Mouse (Mus musculus): ENCODE measurements at regions not wholly inside any gene's neighbourhood (a gene's known extent, or its start where the extent isn't known, plus 50 kb on each side); places are given as distances from the start of the nearest gene placed in this dataset.

DNA sequence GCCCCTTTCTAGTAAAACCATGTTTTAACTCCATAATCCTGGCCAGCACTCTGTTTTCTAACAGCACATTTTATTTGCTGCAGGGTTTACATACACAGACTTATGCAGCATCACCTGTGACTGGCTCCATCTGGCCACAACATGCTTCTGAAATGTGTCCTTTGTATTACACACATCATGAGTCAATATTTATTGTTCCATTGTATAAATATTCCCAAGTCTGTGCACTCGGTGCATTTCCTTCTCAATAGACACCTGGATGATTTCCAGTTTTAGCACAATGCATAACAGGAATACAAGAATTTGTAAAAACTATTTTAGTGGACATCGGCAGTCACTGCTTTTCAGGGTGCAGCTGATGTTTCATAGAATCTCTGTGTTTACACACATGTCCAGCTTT lies 294.6 kb upstream of the Rasgrp1 start:
- TF ChIP-seq POLR2A (IDR thresholded peaks at IDR 0.05; ENCODE audit: low read depth, low read length) (no peak), CTCF (IDR thresholded peaks at IDR 0.05; ENCODE audit: extremely low read depth, insufficient read depth, insufficient read length, insufficient replicate concordance) (no peak)
- Histone ChIP-seq H3K4me1 (ENCODE audit: control insufficient read depth, insufficient read depth, insufficient read length) (no peaks in the 10 kb centered on the region; the same call in 1 of the 2 replicates), H3K27me3 (ENCODE audit: control insufficient read depth, insufficient read depth, low read length) (no peaks in the 10 kb centered on the region), H3K36me3 (ENCODE audit: control insufficient read depth, insufficient read depth, low read length) (no peaks in the 10 kb centered on the region), H3K27ac (ENCODE audit: insufficient read depth, low read length) (no peak overlapping the region), H3K4me3 (ENCODE audit: extremely low read depth, insufficient read depth, insufficient read length) (no peak overlapping the region)
- no peak for DNase-seq (ENCODE audit: low read depth in 1 of 2, low spot score in 2 of 2)
- 76% methylated on average over 2 of the region's 2 CpGs for WGBS

DNA sequence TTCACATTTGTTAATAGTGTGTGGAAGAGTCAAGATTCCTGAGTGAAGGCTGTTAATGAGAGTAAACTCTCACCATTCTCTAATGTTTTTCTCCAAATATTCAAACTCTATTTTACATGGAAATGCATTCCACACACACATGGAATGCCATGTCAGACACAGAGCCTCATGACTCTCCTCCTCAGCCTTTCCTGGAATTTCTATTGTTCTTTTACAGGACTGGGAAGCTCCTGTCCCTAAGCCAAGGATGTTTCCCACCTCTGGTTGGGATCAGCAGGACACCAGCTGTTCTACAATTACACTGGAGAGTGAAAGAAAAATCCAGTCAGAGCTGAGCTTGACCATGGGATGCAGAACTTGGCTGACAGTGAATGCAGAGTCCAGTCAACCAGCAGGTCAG lies 309.3 kb upstream of the Rasgrp1 start:
- Histone ChIP-seq H3K36me3 (ENCODE audit: control insufficient read depth, insufficient read depth, low read length) (no peaks in the 10 kb centered on the region), H3K27me3 (ENCODE audit: control insufficient read depth, insufficient read depth, low read length) (no peaks in the 10 kb centered on the region), H3K4me3 (ENCODE audit: extremely low read depth, insufficient read depth, insufficient read length) (no peak overlapping the region), H3K27ac (ENCODE audit: insufficient read depth, low read length) (no peak overlapping the region), H3K4me1 (ENCODE audit: control insufficient read depth, insufficient read depth, insufficient read length) (no peaks in the 10 kb centered on the region)
- TF ChIP-seq POLR2A (IDR thresholded peaks at IDR 0.05; ENCODE audit: low read depth, low read length) (no peak), CTCF (IDR thresholded peaks at IDR 0.05; ENCODE audit: extremely low read depth, insufficient read depth, insufficient read length, insufficient replicate concordance) (no peak)
- DNase-seq (ENCODE audit: low read depth in 1 of 2, low spot score in 2 of 2): no peak

DNA sequence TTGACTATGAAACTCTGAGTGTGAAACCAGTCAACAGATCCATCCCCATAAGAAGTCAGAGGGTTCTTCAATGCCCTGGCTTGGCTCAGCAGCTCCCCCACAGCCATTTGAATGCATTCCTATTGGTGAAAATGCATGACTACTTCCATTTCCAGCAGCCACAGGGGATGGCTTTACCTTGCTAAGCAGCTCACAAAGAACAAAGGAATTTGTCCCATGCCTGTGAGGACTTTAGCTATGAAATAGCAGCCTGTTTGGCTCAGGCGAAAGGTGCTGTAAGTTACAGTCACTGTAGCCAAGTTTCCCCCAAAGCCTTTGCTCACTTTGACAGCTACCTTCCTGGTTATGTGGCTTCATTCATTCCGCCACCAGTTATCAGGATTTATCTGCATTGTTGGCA lies 309.8 kb upstream of the Rasgrp1 start:
- 83% methylated on average over 2 of the region's 2 CpGs for WGBS
- TF ChIP-seq CTCF (IDR thresholded peaks at IDR 0.05; ENCODE audit: extremely low read depth, insufficient read depth, insufficient read length, insufficient replicate concordance) (no peak), POLR2A (IDR thresholded peaks at IDR 0.05; ENCODE audit: low read depth, low read length) (no peak)
- H3K4me3 ChIP-seq (ENCODE audit: extremely low read depth, insufficient read depth, insufficient read length): no peak overlapping the region

DNA sequence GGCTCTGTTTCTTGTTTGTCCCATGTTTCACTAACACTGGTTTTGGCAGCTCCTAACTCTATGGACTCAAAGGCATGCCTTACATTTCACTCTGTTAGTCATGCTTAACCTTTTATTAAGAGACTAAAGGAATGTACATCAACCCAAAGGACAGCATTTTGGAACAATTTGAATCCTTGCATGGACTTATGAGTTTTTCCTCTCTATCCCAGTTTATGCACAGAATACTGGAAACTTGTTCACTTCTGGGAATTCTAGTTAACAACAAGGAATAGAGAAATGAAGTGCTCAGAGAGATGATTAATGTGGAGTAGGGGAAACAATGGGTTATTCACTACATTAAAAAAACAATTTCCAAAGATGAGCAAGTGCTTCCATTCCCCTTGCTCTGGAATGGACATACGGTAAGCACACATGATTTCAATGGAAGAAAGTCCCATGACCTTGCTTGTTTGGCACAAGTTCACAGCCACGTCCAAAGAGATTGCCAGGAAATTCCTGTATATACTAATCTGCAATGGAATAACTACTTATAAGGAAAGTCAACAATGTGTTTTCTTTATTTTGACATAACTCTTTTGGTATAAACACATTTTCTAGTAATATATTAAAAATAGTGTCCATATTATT lies 313.9 kb upstream of the Rasgrp1 start:
- H3K27me3 ChIP-seq (ENCODE audit: control insufficient read depth, insufficient read depth, low read length): no peaks in the 10 kb centered on the region
- no peak overlapping the region for H3K4me3 ChIP-seq (ENCODE audit: extremely low read depth, insufficient read depth, insufficient read length)
- H3K27ac ChIP-seq (ENCODE audit: insufficient read depth, low read length): no peak overlapping the region
- DNase-seq (ENCODE audit: low read depth in 1 of 2, low spot score in 2 of 2): no peak
- H3K36me3 ChIP-seq (ENCODE audit: control insufficient read depth, insufficient read depth, low read length): no peaks in the 10 kb centered on the region
- TF ChIP-seq CTCF (IDR thresholded peaks at IDR 0.05; ENCODE audit: extremely low read depth, insufficient read depth, insufficient read length, insufficient replicate concordance) (no peak), POLR2A (IDR thresholded peaks at IDR 0.05; ENCODE audit: low read depth, low read length) (no peak)
- 90% methylated on average over 2 of the region's 2 CpGs for WGBS
- no peaks in the 10 kb centered on the region for H3K4me1 ChIP-seq (ENCODE audit: control insufficient read depth, insufficient read depth, insufficient read length)

More for the DNA sequence above, 309.8 kb upstream of the Rasgrp1 start:
- H3K27ac ChIP-seq (ENCODE audit: insufficient read depth, low read length): no peak overlapping the region
- no peaks in the 10 kb centered on the region for H3K36me3 ChIP-seq (ENCODE audit: control insufficient read depth, insufficient read depth, low read length)
- H3K4me1 ChIP-seq (ENCODE audit: control insufficient read depth, insufficient read depth, insufficient read length): no peaks in the 10 kb centered on the region
- no peak for DNase-seq (ENCODE audit: low read depth in 1 of 2, low spot score in 2 of 2)
- H3K27me3 ChIP-seq (ENCODE audit: control insufficient read depth, insufficient read depth, low read length): no peaks in the 10 kb centered on the region

DNA sequence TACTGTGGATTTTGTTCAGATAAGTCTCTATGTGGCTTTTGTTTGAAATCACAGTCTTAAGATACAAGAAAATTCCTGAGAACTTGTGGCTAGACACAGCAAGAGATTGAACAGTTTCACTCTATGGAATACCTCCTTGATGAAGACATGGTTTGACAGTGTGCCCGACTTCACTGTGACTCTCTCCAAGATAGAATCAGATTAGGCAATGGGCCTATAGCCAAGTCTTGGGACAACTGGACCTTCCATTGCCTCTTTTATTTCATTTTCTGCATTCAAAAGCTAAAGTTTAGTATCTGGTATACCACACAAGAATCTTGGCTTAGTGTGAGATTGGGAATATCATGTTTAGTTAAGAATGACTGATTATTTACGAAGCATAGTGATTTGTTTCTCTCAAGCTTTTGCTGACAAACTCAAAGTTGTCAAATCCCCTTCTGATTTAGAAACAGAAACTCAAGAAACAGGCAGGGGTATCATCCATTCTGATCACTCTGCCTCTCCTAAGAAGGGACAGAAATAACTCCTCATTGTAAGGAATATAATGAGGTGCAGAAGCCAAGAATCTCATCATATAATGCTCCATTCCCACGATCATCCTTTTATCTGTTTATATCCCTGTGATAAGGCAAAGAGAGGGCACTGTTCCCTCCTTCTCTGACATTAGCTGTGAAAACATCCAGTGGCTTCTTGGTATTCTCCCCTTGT lies 317.6 kb upstream of the Rasgrp1 start:
- H3K4me3 ChIP-seq (ENCODE audit: extremely low read depth, insufficient read depth, insufficient read length): no peak overlapping the region
- TF ChIP-seq CTCF (IDR thresholded peaks at IDR 0.05; ENCODE audit: extremely low read depth, insufficient read depth, insufficient read length, insufficient replicate concordance): no peak
- no peak for TF ChIP-seq POLR2A (IDR thresholded peaks at IDR 0.05; ENCODE audit: low read depth, low read length)
- no peaks in the 10 kb centered on the region for H3K4me1 ChIP-seq (ENCODE audit: control insufficient read depth, insufficient read depth, insufficient read length)
- H3K27me3 ChIP-seq (ENCODE audit: control insufficient read depth, insufficient read depth, low read length): no peaks in the 10 kb centered on the region
- no peaks in the 10 kb centered on the region for H3K36me3 ChIP-seq (ENCODE audit: control insufficient read depth, insufficient read depth, low read length)
- no peak overlapping the region for H3K27ac ChIP-seq (ENCODE audit: insufficient read depth, low read length)
- DNase-seq (ENCODE audit: low read depth in 1 of 2, low spot score in 2 of 2): no peak
- WGBS: 85% methylated on average over 3 of the region's 3 CpGs

DNA sequence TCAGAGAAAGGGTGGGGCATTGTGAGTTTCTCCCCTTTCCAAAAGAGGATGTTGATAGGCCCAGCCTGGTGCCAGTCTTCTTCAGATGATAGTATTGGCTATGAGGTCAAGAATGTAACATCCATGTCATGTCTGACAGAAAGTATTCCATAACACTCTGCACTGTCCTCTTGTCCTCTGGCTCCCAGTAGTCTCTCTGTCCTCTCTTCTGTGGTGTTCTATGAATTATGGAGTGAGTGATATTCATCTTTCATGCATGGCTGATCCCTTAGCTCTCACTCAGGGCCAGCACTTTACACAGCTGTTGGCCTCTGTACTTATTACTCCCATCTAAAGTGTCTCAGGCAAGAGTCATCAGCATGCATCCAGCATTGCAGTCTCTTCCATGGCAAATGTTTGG lies 319.9 kb upstream of the Rasgrp1 start:
- Histone ChIP-seq H3K36me3 (ENCODE audit: control insufficient read depth, insufficient read depth, low read length) (no peaks in the 10 kb centered on the region), H3K4me3 (ENCODE audit: extremely low read depth, insufficient read depth, insufficient read length) (no peak overlapping the region), H3K27me3 (ENCODE audit: control insufficient read depth, insufficient read depth, low read length) (no peaks in the 10 kb centered on the region), H3K27ac (ENCODE audit: insufficient read depth, low read length) (no peak overlapping the region), H3K4me1 (ENCODE audit: control insufficient read depth, insufficient read depth, insufficient read length) (no peaks in the 10 kb centered on the region)
- DNase-seq (ENCODE audit: low read depth in 1 of 2, low spot score in 2 of 2): no peak
- no peak for TF ChIP-seq POLR2A (IDR thresholded peaks at IDR 0.05; ENCODE audit: low read depth, low read length)
- no peak for TF ChIP-seq CTCF (IDR thresholded peaks at IDR 0.05; ENCODE audit: extremely low read depth, insufficient read depth, insufficient read length, insufficient replicate concordance)

DNA sequence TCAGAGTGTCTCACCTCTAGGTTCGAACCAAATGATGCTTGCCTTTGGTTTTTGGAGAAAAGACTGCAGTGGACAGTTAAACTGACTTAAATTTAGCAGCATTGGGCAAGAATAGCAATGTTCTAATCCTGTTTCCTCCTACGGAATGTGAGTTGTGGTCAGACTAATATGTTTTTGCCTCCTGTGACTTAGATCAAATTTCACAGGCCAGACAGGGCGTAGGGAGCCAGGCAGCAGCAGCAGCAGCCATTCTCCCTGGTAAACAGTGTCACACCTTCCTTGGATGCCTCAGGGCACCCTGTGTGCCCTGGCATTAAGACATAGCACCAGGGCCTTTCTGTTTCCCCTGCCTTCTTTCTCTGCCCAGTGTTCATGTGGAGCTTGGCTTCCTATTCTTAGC lies 323.7 kb upstream of the Rasgrp1 start:
- H3K27ac ChIP-seq (ENCODE audit: insufficient read depth, low read length): no peak overlapping the region
- H3K4me3 ChIP-seq (ENCODE audit: extremely low read depth, insufficient read depth, insufficient read length): no peak overlapping the region
- 69% methylated on average over 3 of the region's 3 CpGs for WGBS
- H3K27me3 ChIP-seq (ENCODE audit: control insufficient read depth, insufficient read depth, low read length): no peaks in the 10 kb centered on the region
- no peak for DNase-seq (ENCODE audit: low read depth in 1 of 2, low spot score in 2 of 2)
- no peaks in the 10 kb centered on the region for H3K36me3 ChIP-seq (ENCODE audit: control insufficient read depth, insufficient read depth, low read length)
- TF ChIP-seq CTCF (IDR thresholded peaks at IDR 0.05; ENCODE audit: extremely low read depth, insufficient read depth, insufficient read length, insufficient replicate concordance) (no peak), POLR2A (IDR thresholded peaks at IDR 0.05; ENCODE audit: low read depth, low read length) (no peak)
- no peaks in the 10 kb centered on the region for H3K4me1 ChIP-seq (ENCODE audit: control insufficient read depth, insufficient read depth, insufficient read length)

Measured in spleen, adult 2 months (tissue).